Mouse (Mus musculus): Measurements from ENCODE around the gene Akap8.
A peak's percentile ranks its signal among the peaks of the same experiment; 100 is the strongest.

DNA sequence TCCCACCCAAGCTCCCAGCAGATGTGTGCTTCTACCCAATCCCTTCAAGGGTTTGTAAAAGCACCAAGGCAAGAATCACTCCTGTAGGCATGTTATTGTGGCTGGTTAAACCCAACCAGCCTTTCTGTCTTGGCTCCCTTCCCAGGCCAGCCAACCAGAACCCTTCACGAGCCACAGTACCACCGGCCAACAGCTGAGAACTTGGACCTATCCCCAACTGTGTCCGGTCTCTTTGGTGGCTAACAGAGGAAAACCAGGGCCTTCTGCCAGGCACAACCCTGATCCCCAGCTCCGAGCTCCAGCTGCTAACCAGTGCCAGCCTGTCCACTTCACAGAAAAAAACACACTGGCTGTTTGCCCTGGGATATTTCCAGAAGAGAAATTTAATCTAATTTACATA lies 32.7 kb upstream of the Akap8 start:
- no peak for TF ChIP-seq POLR2A (IDR thresholded peaks at IDR 0.05; ENCODE audit: insufficient read length, low read depth)
- TF ChIP-seq MYOD1 (IDR thresholded peaks at IDR 0.05; ENCODE audit: control insufficient read depth in 1 of 3, insufficient read length in 2 of 3, low read depth in 2 of 3) = peak; percentile 29 to 81 (median 68)
- peak; percentile 42 to 93 (median 50) for TF ChIP-seq MYOG (IDR thresholded peaks at IDR 0.05; ENCODE audit: control insufficient read depth in 1 of 3, insufficient read depth in 1 of 3, insufficient read length in 2 of 3, low read depth in 2 of 3)
- TF ChIP-seq CEBPB (IDR thresholded peaks at IDR 0.05; ENCODE audit: insufficient read depth, poor library complexity, severe bottlenecking) = no peak
- TF ChIP-seq USF1 (IDR thresholded peaks at IDR 0.05; ENCODE audit: low read depth) = no peak
- TF ChIP-seq POLR2AphosphoS2 (IDR thresholded peaks at IDR 0.05; ENCODE audit: insufficient read length, low read depth) = no peak
- TF ChIP-seq TCF12 (IDR thresholded peaks at IDR 0.05; ENCODE audit: insufficient read depth, poor library complexity, severe bottlenecking) = no peak

All from myocyte (in vitro differentiated cells).